Mouse (Mus musculus) cerebellum, adult 11-12 months (tissue): ENCODE results near the gene Icam2.
"Not testable (repeated sequence)": the region's sequence is repeated elsewhere in the genome, so short reads cannot be mapped to it uniquely, and the experiment has no call there.

Experiments used
- DNase-seq: peaks from one replicate; pipeline ENCODE4 v3.0.0; 2022

The Icam2 gene

DNA sequence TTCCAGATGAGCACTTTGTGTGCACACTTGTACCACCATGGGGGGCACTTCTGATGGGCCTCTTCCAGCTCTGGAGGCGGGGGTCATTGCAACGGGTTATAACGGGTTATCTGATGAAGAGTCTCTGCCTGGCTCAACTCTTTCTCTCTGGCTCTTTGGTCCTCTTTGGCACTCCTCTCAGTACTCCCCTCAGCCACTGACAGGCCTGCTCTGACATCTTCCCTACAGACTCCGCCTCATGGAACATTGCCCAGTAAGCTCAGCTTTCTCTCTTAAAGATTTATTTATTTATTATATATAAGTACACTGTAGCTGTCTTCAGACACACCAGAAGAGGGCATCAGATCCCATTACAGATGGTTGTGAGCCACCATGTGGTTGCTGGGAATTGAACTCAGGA is 48.6 kb downstream of the Icam2 start:
- DNase-seq = not testable (repeated sequence)

DNA sequence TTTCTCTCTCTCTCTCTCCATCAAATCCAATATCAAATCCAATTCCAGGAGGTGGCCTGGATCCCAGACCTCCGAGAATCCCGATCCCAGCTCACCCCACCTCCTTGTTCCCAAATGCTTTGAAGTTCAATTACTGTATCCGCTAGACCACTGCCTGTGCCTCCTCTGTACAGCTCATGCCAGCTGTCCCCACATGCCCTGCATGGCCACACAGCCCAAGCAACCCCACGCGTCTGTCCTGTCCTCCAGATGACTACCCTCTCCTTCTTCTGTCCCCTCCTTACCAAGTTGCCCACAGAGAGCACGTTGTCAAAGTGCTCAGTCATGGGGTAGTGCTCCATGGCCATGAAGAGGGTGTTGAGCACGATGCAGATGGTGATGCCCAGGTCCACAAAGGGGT is 49.0 kb downstream of the Icam2 start:
- DNase-seq = no peak

GRCm38 (mm10) chr11:106338029-106338428 is 49.8 kb downstream of the Icam2 start:
- no peak for DNase-seq

- no peak for DNase-seq
Observed at GRCm38 (mm10) chr11:106334066-106334465, 53.8 kb downstream of the Icam2 start.

DNA sequence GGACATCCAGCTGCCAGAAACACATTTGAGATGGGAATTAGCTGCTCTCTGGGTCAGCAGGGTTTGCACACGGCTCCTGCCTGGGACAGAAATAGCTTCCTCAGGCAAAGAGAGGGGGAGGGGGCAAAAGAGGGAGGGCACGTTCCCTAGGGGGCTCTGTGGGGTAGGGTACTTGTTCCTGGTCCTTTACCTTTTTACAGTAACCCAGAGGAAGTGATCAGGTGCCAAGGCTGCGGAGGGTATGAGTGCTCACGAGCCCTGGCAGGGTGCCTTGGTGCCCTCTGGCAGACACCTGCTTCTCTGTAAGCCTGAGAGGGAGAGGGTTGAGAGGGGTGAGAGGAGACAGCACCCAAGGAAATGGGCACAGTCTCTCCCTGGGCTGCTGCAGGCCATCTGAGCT is 55.4 kb downstream of the Icam2 start:
- DNase-seq = no peak

DNA sequence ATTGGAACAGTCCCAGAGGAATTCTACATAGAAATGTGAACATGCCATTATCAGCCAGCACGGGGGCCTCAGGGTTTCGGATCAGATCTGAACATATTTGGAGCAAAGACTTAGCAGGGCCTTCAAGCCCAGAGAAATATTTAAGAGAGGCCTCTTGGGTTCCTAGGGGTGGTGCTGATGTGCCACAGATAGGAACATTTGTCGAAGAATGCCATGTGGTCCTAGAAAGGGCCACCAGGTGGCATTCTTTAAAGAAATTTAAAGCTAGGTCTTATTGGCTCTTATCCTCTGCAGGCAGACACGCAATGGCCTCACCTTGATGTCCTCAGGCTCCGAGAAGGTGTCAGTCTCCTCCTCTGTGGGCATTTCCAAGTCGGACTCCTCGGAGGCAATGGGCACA is 58.2 kb downstream of the Icam2 start:
- DNase-seq = peak; percentile 31

DNA sequence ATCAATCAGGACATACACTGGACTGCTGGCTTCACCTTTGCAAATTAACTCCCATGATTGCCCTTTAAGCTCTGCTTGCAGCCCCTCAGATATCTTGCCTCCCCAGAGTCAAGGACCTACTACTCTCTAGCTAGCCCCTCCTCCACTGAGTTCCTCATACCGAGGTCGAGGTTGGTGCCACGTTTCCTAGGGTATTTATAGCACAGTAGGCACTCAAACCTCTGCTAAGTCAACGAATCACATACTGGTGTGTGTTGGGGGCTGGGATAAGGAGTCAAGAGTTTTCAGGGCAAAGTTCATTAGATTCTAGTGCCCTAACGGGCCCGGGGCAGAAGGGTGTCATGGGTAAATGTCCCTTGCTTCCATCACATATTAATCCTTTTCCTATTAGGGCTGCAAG is 58.7 kb downstream of the Icam2 start:
- no peak for DNase-seq

GRCm38 (mm10) chr11:106328521-106328920 is 59.4 kb downstream of the Icam2 start:
- no peak for DNase-seq
